Mouse (Mus musculus): ENCODE data around the gene Ptrh1. TPM values are rescaled to one million over a fixed set of nuclear protein-coding genes. Genes with fewer than 3 reads are reported as not detected.

Gene Ptrh1
- polyA plus RNA-seq, 1 experiment from 2014 or later, result 6.8 TPM

DNA sequence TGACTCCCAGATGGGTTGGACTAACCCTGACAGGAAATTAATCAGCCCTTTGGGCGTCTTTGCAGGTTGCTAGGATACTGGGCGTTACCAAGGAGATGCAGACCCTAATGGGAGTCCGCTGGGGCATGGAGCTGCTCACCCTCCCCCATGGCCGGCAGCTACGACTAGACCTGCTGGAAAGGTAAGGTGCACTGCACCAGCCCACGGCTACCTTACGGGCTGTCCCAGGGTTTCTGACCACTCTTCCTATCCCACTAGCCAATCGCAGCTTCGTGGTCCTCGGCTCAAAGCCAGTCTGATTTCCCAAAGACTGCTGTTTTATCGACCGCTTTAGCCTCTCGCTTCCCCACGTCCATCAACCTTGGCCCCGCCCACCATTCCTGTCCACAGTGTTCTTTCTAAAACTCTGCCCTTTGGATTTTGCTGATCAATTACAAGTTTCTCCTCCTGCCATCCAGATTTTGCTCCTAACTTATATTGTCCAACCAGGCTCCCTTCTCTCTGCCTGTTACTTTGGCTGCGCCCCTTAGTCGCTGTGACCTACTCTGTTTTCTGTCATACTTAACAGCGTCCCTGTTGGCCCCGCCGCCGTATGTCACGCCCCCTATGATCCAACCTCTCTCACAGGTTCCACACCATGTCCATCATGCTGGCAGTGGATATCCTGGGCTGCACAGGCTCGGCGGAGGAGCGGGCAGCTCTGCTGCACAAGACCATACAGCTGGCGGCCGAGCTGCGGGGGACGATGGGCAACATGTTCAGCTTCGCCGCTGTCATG is 24.5 kb upstream of the Ptrh1 start:
- H3K9ac ChIP-seq (replicated peaks; ENCODE audit: low read length), result peak overlapping the region; percentile 50
- H3K4me3 ChIP-seq (ENCODE audit: low read length), result peak overlapping the region; percentile 46
- H3K27ac ChIP-seq (ENCODE audit: low read length), result peak overlapping the region; percentile 62
- H3K4me1 ChIP-seq (ENCODE audit: insufficient read depth, low read length), result peaks cover 13% of the 10 kb centered on the region
- no peaks in the 10 kb centered on the region for H3K9me3 ChIP-seq (ENCODE audit: low read length)
- peak; percentile 93 for ATAC-seq (ENCODE audit: low FRiP score, low TSS enrichment)
- 14% methylated on average over 31 of the region's 31 CpGs for WGBS
- H3K36me3 ChIP-seq (ENCODE audit: insufficient read depth, low read length), result peaks cover 28% of the 10 kb centered on the region
- H3K4me2 ChIP-seq (replicated peaks; ENCODE audit: low read depth, low read length), result peak overlapping the region; percentile 63
- H3K27me3 ChIP-seq (ENCODE audit: insufficient read depth, low read length), result no peaks in the 10 kb centered on the region

DNA sequence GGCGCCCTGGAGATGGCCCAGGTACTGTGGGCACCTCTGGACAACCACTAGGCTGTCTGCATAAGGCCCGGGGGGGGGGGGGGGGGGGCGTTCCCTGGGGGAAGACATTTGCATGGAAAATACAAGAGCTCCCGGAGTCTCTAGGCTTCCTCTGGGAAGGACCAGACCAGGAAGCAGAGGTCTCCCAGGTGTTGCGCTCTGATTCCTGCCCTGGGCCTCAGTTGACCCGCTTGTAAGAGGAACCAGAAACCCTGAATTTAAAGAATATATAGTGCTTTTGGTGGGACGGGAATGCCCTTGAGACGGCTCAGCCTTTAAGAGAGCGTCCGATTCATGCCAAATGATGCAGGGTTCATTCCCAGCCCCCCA is 23.9 kb upstream of the Ptrh1 start:
- peak overlapping the region; percentile 62 for H3K27ac ChIP-seq (ENCODE audit: low read length)
- no peaks in the 10 kb centered on the region for H3K9me3 ChIP-seq (ENCODE audit: low read length)
- no peak for ATAC-seq (ENCODE audit: low FRiP score, low TSS enrichment)
- peaks cover 22% of the 10 kb centered on the region for H3K36me3 ChIP-seq (ENCODE audit: insufficient read depth, low read length)
- H3K4me1 ChIP-seq (ENCODE audit: insufficient read depth, low read length), result peaks cover 13% of the 10 kb centered on the region
- no peaks in the 10 kb centered on the region for H3K27me3 ChIP-seq (ENCODE audit: insufficient read depth, low read length)
- H3K4me3 ChIP-seq (ENCODE audit: low read length), result peak overlapping the region; percentile 46
- H3K9ac ChIP-seq (replicated peaks; ENCODE audit: low read length), result peak overlapping the region; percentile 50
- peak overlapping the region; percentile 63 for H3K4me2 ChIP-seq (replicated peaks; ENCODE audit: low read depth, low read length)
- WGBS, result 35% methylated on average over 8 of the region's 10 CpGs

DNA sequence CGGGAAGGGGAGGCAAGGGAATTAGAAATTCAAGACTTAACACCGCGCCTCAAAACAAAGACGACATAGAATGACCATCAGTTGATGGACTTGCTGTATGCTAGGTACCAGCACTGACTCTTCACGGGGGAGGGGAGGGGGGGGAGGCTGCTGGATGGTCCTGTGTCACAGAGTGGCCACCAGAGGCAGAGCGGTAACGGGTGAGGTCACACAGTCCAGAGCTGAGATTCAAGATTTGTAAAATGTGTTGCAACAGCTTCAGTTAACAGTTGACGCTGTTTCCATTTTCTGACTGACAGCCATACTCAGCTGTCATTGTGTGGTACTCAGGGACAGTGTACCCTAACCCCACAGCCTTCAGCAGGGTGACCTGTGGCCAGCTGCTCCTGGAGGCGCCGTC is 23.4 kb upstream of the Ptrh1 start:
- Histone ChIP-seq H3K9ac (replicated peaks; ENCODE audit: low read length) (no peak overlapping the region), H3K4me2 (replicated peaks; ENCODE audit: low read depth, low read length) (peak overlapping the region; percentile 63), H3K27me3 (ENCODE audit: insufficient read depth, low read length) (no peaks in the 10 kb centered on the region), H3K27ac (ENCODE audit: low read length) (no peak overlapping the region), H3K4me3 (ENCODE audit: low read length) (peak overlapping the region; percentile 46; the same call in 1 of the 2 replicates), H3K36me3 (ENCODE audit: insufficient read depth, low read length) (peaks cover 22% of the 10 kb centered on the region), H3K4me1 (ENCODE audit: insufficient read depth, low read length) (peaks cover 15% of the 10 kb centered on the region), H3K9me3 (ENCODE audit: low read length) (no peaks in the 10 kb centered on the region)
- ATAC-seq (ENCODE audit: low FRiP score, low TSS enrichment), result no peak
- WGBS, result 64% methylated on average over 10 of the region's 10 CpGs

DNA sequence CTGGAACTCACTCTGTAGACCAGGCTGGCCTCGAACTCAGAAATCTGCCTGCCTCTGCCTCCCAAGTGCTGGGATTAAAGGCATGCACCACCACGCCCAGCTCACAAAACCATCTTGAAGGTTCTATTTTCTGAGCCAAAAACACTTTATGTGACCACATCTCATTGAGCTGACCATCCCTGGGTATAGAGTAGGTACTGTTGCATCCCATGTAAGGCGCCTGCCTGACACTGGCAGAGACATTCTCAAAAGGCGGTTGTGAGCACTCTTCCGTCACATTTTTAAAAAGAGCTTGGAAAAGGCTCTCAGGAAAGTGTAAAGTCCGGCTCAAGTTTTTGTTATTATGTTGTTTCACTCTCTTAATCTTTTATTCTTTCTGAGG is 18.9 kb upstream of the Ptrh1 start:
- Histone ChIP-seq H3K27me3 (ENCODE audit: insufficient read depth, low read length) (no peaks in the 10 kb centered on the region), H3K4me2 (replicated peaks; ENCODE audit: low read depth, low read length) (peak overlapping the region; percentile 15; the same call in 1 of the 2 replicates), H3K4me3 (ENCODE audit: low read length) (no peak overlapping the region), H3K9me3 (ENCODE audit: low read length) (no peaks in the 10 kb centered on the region), H3K36me3 (ENCODE audit: insufficient read depth, low read length) (peaks cover 25% of the 10 kb centered on the region), H3K4me1 (ENCODE audit: insufficient read depth, low read length) (peaks cover 19% of the 10 kb centered on the region), H3K9ac (replicated peaks; ENCODE audit: low read length) (no peak overlapping the region), H3K27ac (ENCODE audit: low read length) (no peak overlapping the region)
- ATAC-seq (ENCODE audit: low FRiP score, low TSS enrichment), result peak; percentile 33; the same call in 1 of the 2 replicates
- 21% methylated on average over 5 of the region's 6 CpGs for WGBS

DNA sequence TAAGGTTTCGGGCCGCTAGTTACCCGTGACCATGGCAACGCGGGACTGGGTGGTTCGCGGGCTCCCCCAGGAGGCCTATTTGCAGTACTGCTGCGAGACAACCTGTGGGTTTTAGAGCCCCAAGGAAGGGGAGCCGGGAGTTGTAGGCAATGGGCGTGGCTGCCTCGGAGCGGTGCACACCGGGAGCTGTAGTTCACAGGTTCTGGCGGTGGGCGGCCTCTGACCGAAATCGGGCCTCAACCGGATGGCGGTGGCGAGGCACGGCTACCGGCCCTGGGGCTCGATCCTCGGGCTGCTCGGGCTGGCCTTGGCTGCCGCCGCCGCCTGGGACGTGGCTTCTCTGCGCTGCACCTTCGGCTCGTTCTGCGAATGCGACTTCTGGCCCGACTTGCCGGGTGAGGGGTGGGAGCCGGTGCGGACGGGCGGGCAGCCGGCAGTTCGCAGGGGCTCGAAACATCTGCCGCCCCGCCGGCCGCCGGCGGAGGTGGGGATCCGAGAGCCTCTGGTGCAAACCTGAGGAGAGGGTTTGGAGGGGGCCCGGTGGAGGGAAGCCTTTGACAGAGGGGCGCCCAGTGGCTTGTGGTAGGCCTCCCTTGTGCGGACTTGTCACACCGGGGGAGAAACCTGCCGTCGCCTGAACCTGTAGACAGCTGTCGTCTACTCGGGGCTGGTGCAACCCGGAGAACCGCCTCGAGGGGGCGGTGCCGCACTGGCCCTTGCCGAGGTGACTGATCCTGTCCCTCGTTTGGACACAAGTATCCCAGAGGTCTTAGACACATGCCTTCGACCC is 18.3 kb upstream of the Ptrh1 start, which contains the start of gene Tor2a:
Gene Tor2a (plus strand): TSS at position 179 of the 790 bp plus-strand sequence.
- H3K4me2 ChIP-seq (replicated peaks; ENCODE audit: low read depth, low read length), result peak within 1 kb of the TSS; percentile 64
- peak within 1 kb of the TSS; percentile 78 for H3K4me3 ChIP-seq (ENCODE audit: low read length)
- H3K9ac ChIP-seq (replicated peaks; ENCODE audit: low read length), result peak within 1 kb of the TSS; percentile 92
- WGBS, result under 1% methylated on average over 63 of the region's 66 CpGs
- peak within 1 kb of the TSS; percentile 87 for H3K27ac ChIP-seq (ENCODE audit: low read length)
- peak; percentile 95 for ATAC-seq (ENCODE audit: low FRiP score, low TSS enrichment)
- peaks cover 13% of the 10 kb centered on the region for H3K4me1 ChIP-seq (ENCODE audit: insufficient read depth, low read length)
- H3K36me3 ChIP-seq (ENCODE audit: insufficient read depth, low read length), result peaks cover 28% of the 10 kb centered on the region
- H3K27me3 ChIP-seq (ENCODE audit: insufficient read depth, low read length), result no peaks in the 10 kb centered on the region
- H3K9me3 ChIP-seq (ENCODE audit: low read length), result no peaks in the 10 kb centered on the region

DNA sequence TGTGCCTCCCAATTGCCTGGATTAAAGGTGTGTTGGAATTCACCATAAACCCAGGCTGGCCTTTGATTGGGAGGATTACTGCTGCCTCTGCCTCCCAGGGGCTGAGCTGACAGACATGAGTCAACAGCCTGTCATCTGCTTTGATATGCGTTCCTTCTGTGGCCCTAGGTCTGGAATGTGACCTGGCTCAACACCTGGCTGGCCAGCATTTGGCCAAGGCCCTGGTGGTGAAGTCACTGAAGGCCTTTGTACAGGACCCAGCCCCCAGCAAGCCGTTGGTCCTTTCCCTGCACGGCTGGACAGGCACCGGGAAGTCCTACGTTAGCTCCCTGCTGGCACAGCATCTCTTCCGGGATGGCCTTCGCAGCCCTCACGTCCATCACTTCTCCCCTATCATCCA is 17.1 kb upstream of the Ptrh1 start:
- no peak overlapping the region for H3K4me3 ChIP-seq (ENCODE audit: low read length)
- H3K4me2 ChIP-seq (replicated peaks; ENCODE audit: low read depth, low read length), result no peak overlapping the region
- peaks cover 28% of the 10 kb centered on the region; the same call in 1 of the 2 replicates for H3K36me3 ChIP-seq (ENCODE audit: insufficient read depth, low read length)
- WGBS, result 58% methylated on average over 8 of the region's 8 CpGs
- no peak overlapping the region for H3K9ac ChIP-seq (replicated peaks; ENCODE audit: low read length)
- peaks cover 12% of the 10 kb centered on the region for H3K4me1 ChIP-seq (ENCODE audit: insufficient read depth, low read length)
- H3K9me3 ChIP-seq (ENCODE audit: low read length), result no peaks in the 10 kb centered on the region
- no peak for ATAC-seq (ENCODE audit: low FRiP score, low TSS enrichment)
- H3K27me3 ChIP-seq (ENCODE audit: insufficient read depth, low read length), result no peaks in the 10 kb centered on the region
- H3K27ac ChIP-seq (ENCODE audit: low read length), result no peak overlapping the region

DNA sequence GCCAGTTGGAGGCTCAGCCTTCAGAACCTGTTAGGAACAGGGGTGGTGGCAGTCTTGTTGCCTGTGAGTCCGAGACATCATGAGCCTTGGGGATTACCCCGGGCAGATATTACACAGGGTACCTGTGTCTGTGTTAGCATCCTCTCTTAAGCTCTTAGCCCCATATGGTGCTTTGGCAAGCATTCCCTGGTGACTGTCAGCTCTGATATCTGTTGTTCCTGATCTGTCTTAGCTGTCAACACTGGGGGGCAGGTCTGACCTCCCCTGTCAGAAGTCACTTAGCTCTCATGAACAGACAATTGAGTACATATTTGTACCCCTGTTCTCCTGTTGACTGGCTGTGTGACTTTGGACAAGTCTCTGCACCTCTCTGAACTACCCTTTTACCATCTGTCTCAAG is 16.6 kb upstream of the Ptrh1 start:
- no peak for ATAC-seq (ENCODE audit: low FRiP score, low TSS enrichment)
- H3K4me2 ChIP-seq (replicated peaks; ENCODE audit: low read depth, low read length), result no peak overlapping the region
- no peaks in the 10 kb centered on the region for H3K27me3 ChIP-seq (ENCODE audit: insufficient read depth, low read length)
- H3K4me1 ChIP-seq (ENCODE audit: insufficient read depth, low read length), result peaks cover 12% of the 10 kb centered on the region
- no peak overlapping the region for H3K4me3 ChIP-seq (ENCODE audit: low read length)
- no peak overlapping the region for H3K9ac ChIP-seq (replicated peaks; ENCODE audit: low read length)
- no peak overlapping the region for H3K27ac ChIP-seq (ENCODE audit: low read length)
- WGBS, result 94% methylated on average over 2 of the region's 2 CpGs
- peaks cover 28% of the 10 kb centered on the region; the same call in 1 of the 2 replicates for H3K36me3 ChIP-seq (ENCODE audit: insufficient read depth, low read length)
- no peaks in the 10 kb centered on the region for H3K9me3 ChIP-seq (ENCODE audit: low read length)

DNA sequence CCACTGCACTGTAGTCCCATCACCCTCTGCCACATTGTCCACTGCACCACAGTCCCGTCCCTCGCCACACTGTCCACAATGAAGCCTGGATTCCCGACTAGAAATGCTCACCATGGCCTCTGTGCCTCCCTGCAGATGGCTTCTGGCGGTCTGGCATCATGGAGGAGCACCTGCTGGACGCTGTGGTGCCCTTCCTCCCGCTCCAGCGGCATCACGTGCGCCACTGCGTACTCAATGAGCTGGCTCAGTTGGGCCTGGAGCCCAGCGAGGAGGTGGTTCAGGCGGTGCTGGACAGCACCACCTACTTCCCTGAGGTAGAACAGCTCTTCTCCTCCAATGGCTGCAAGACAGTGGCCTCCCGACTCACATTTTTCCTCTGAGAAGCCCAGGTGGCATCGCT is 14.2 kb upstream of the Ptrh1 start:
- Histone ChIP-seq H3K9me3 (ENCODE audit: low read length) (no peaks in the 10 kb centered on the region), H3K27ac (ENCODE audit: low read length) (no peak overlapping the region), H3K4me2 (replicated peaks; ENCODE audit: low read depth, low read length) (no peak overlapping the region), H3K4me1 (ENCODE audit: insufficient read depth, low read length) (peaks cover 12% of the 10 kb centered on the region), H3K36me3 (ENCODE audit: insufficient read depth, low read length) (peaks cover 18% of the 10 kb centered on the region; the same call in 1 of the 2 replicates), H3K27me3 (ENCODE audit: insufficient read depth, low read length) (no peaks in the 10 kb centered on the region), H3K4me3 (ENCODE audit: low read length) (no peak overlapping the region), H3K9ac (replicated peaks; ENCODE audit: low read length) (no peak overlapping the region)
- ATAC-seq (ENCODE audit: low FRiP score, low TSS enrichment), result no peak
- WGBS, result 89% methylated on average over 14 of the region's 14 CpGs

DNA sequence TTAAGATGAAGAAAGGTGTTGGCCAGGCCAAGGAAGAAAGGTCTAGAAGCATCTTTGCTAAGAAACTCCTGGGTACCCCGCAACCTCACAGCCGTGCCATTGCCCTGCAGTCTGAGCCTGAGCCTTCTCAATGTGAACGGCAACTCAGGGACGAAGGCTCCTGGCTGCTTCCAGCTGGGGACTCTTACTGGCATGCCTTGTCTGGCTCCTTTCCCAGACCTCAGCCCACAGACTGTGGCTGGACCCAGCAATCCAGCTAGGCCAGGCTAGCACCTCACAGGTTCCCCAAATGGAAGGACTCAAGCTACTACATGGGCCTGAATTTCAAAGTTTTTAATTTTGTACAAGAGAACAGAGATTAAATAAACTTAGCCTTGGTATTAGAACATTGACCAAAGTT is 13.7 kb upstream of the Ptrh1 start:
- no peak overlapping the region for H3K9ac ChIP-seq (replicated peaks; ENCODE audit: low read length)
- H3K36me3 ChIP-seq (ENCODE audit: insufficient read depth, low read length), result peaks cover 18% of the 10 kb centered on the region; the same call in 1 of the 2 replicates
- H3K4me1 ChIP-seq (ENCODE audit: insufficient read depth, low read length), result peaks cover 10% of the 10 kb centered on the region
- H3K4me3 ChIP-seq (ENCODE audit: low read length), result no peak overlapping the region
- H3K27me3 ChIP-seq (ENCODE audit: insufficient read depth, low read length), result no peaks in the 10 kb centered on the region
- no peaks in the 10 kb centered on the region for H3K9me3 ChIP-seq (ENCODE audit: low read length)
- ATAC-seq (ENCODE audit: low FRiP score, low TSS enrichment), result no peak
- WGBS, result 92% methylated on average over 4 of the region's 4 CpGs
- H3K4me2 ChIP-seq (replicated peaks; ENCODE audit: low read depth, low read length), result no peak overlapping the region
- no peak overlapping the region for H3K27ac ChIP-seq (ENCODE audit: low read length)
